Mouse (Mus musculus) bone marrow, adult 2 months (tissue): ENCODE data around the gene Mlxipl. TPM values are rescaled to one million over a fixed set of nuclear protein-coding genes. Genes with fewer than 3 reads are reported as not detected.

Experiments
- H3K27ac ChIP-seq: fragments of 200-500 bp; 2 replicates; pipeline ENCODE4 v1.5.1; 2012; ENCODE audit warnings: low read depth, mild to moderate bottlenecking, control low read depth, inconsistent platforms, low read length; ENCODE audit not compliant: control insufficient read depth, poor library complexity, insufficient read depth
- H3K4me1 ChIP-seq: fragments of 200-500 bp; 2 replicates; pipeline ENCODE4 v1.6.1; 2011; ENCODE audit warnings: low read length; ENCODE audit not compliant: control insufficient read depth, insufficient read depth
- H3K4me3 ChIP-seq: fragments of 200-500 bp; replicated peaks from 2 replicates; pipeline ENCODE3; 2011; ENCODE audit warnings: mild to moderate bottlenecking, low read depth, low read length, control low read depth; ENCODE audit not compliant: control insufficient read depth
- CTCF ChIP-seq: fragments of 200-500 bp; IDR thresholded peaks from 2 replicates; pipeline ENCODE4 v1.5.1; 2011; ENCODE audit warnings: low read length, control low read depth; ENCODE audit not compliant: control insufficient read depth, insufficient read depth
- POLR2A ChIP-seq: fragments of 200-500 bp; IDR thresholded peaks from 2 replicates; pipeline ENCODE4 v1.6.1; 2011; ENCODE audit warnings: low read depth, mild to moderate bottlenecking, control low read depth, low read length, borderline replicate concordance; ENCODE audit not compliant: control insufficient read depth
- WGBS: fragments of 180-500 bp; shearing (Covaris S2); methylation state at CpG from one replicate; pipeline ENCODE4 v1.1.7; 2018; 5-methylcytosine and 5-hydroxymethylcytosine counted together
- polyA plus RNA-seq: library from polyadenylated mRNA; stranded (reverse); fragments of >200 nt; gene quantifications from 2 replicates; pipeline ENCODE4 v1.2.4, GENCODE M21; 2011; ENCODE audit warnings: low replicate concordance; ENCODE audit not compliant: missing spikeins, insufficient read depth, insufficient read length

Gene Mlxipl
- polyA plus RNA-seq, 1 experiment: 4.1 TPM

GRCm38 (mm10) chr5:135118589-135119081, 28.9 kb downstream of the Mlxipl start:
- 12% methylated on average over 6 of the region's 6 CpGs for WGBS
- TF ChIP-seq POLR2A: no peak
- TF ChIP-seq CTCF: peak; percentile 82
- Histone ChIP-seq H3K27ac (no peak overlapping the region), H3K4me3 (no peak overlapping the region), H3K4me1 (no peaks in the 10 kb centered on the region)

GRCm38 (mm10) chr5:135120753-135121152, 31.1 kb downstream of the Mlxipl start:
- TF ChIP-seq POLR2A (no peak), CTCF (no peak)
- Histone ChIP-seq H3K4me1 (no peaks in the 10 kb centered on the region), H3K4me3 (no peak overlapping the region), H3K27ac (no peak overlapping the region)
- WGBS: 57% methylated on average over 4 of the region's 4 CpGs

GRCm38 (mm10) chr5:135126121-135126520, 36.4 kb downstream of the Mlxipl start:
- Histone ChIP-seq H3K27ac (no peak overlapping the region), H3K4me1 (no peaks in the 10 kb centered on the region), H3K4me3 (no peak overlapping the region)
- 65% methylated on average over 6 of the region's 6 CpGs for WGBS
- TF ChIP-seq CTCF (no peak), POLR2A (no peak)

DNA sequence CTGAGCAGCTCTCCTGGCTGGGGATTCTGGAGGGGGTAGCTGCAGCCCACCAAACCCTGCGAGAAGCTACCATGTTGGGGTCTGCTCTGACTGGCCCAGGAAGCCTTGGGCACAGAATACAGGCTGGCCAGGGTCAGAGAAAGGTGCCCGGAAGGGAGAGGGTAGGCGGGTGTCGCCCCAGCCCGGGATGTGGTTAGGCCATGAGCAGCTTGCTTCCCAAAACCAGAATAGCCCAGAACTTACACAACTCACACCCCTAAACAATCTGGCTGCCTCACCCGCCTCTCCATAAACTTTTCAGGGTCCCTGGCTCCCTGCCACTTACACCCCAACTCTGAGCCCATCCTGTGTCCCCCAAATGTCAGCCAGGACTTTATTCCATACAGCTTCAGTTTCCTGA, 38.0 kb downstream of the Mlxipl start:
- TF ChIP-seq CTCF (no peak), POLR2A (no peak)
- Histone ChIP-seq H3K27ac (no peak overlapping the region), H3K4me3 (no peak overlapping the region), H3K4me1 (no peaks in the 10 kb centered on the region)
- WGBS: 22% methylated on average over 6 of the region's 6 CpGs

DNA sequence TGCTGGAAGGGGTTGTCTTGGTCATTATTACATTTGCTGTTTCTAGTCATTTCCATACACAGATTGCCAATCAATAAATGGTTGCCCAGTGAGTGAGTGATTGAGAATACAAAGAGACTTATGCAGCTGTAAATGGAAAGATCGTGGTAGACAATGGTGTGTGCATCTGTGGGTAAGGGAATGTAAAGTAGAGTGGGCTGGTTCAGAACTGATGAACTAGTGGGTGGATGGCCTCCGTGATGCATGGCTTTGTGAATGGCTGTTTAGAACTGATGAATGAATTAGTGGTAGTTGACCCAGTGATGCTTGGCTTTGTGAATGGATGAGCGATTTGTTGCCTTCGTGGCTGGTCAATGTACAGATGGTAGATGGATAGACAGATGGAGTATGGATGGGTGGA, 40.1 kb downstream of the Mlxipl start:
- Histone ChIP-seq H3K4me3 (no peak overlapping the region), H3K27ac (no peak overlapping the region), H3K4me1 (peaks cover 1% of the 10 kb centered on the region)
- WGBS: 74% methylated on average over 4 of the region's 4 CpGs
- TF ChIP-seq CTCF (no peak), POLR2A (no peak)

DNA sequence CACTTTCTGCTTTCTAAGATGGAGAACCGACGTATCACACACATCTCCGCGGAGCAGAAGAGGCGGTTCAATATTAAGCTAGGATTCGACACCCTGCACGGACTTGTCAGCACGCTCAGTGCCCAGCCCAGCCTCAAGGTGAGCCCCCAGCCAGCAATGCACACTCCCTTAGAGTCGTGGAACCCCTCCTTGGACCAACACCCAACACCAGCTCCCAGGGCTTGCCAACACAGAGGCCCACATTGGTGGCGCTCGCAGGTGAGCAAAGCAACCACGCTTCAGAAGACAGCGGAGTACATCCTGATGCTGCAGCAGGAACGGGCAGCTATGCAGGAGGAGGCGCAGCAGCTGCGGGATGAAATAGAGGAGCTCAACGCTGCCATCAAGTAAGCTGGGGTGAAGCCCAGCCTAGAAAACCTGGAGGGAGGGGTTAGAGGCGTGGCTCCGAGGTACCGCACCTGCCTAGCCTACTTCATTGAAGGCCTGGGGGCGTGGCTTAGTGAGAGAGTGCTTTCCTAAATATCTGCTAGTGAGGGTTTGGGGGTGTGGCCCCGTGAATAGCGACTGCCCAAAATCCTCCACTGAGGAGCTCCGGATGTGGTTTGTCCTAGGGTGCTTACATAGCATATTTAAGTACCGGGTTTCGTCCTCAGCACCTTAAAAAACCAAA, 44.2 kb downstream of the Mlxipl start:
- 5% methylated on average over 26 of the region's 26 CpGs for WGBS
- TF ChIP-seq POLR2A (no peak), CTCF (no peak)
- Histone ChIP-seq H3K4me3 (no peak overlapping the region), H3K27ac (no peak overlapping the region), H3K4me1 (peaks cover 1% of the 10 kb centered on the region)

GRCm38 (mm10) chr5:135134534-135134933, 44.8 kb downstream of the Mlxipl start:
- TF ChIP-seq POLR2A (no peak), CTCF (peak; percentile 55; the same call in 1 of the 2 replicates)
- 6% methylated on average over 8 of the region's 8 CpGs for WGBS
- no peak overlapping the region for H3K27ac ChIP-seq
- H3K4me1 ChIP-seq: peaks cover 1% of the 10 kb centered on the region
- peak overlapping the region; percentile 29 for H3K4me3 ChIP-seq

- H3K4me1 ChIP-seq: no peaks in the 10 kb centered on the region; the same call in 1 of the 2 replicates
- TF ChIP-seq POLR2A (no peak), CTCF (no peak)
- WGBS: 73% methylated on average over 2 of the region's 2 CpGs
- H3K27ac ChIP-seq: no peak overlapping the region
- no peak overlapping the region for H3K4me3 ChIP-seq
Observed at GRCm38 (mm10) chr5:135139881-135140280, 50.2 kb downstream of the Mlxipl start.
